Mouse (Mus musculus) erythroblast, adult 5-6 weeks (primary cell): ENCODE data around the gene Irf9. TPM values are rescaled to one million over a fixed set of nuclear protein-coding genes. Genes with fewer than 3 reads are reported as not detected.

Source experiments
- ATAC-seq: replicated peaks from 2 replicates; pipeline ENCODE4 v1.8.0; 2016; ENCODE audit warnings: moderate number of reproducible peaks, mild to moderate bottlenecking, moderate TSS enrichment, inconsistent platforms; ENCODE audit not compliant: poor library complexity, low FRiP score, severe bottlenecking
- total RNA-seq, 2 experiments: library from RNA; stranded (forward) in 1 of 2; stranded (reverse) in 1 of 2; fragments of 150-400 nt in 1 of 2; fragments of 200-764, 138-1000 nt in 1 of 2; gene quantifications; 2 replicates each; pipeline versions ENCODE4 v1.2.3 to v1.2.4; 2015 to 2017; ENCODE audit warnings: low replicate concordance in 2 of 2

Irf9 gene
- total RNA-seq, 2 experiments from 2014 or later = 65.1 to 106 TPM

- no peak for ATAC-seq
These were observed 46.5 kb downstream of the Irf9 start, which contains the start of gene Tssk4 for GRCm38 (mm10) chr14:55649884-55650283. Gene Tssk4, plus strand, starts transcription at chr14:55650184.

- no peak for ATAC-seq
These were observed 48.2 kb downstream of the Irf9 start for GRCm38 (mm10) chr14:55651528-55651927.

- ATAC-seq = no peak
These were observed 53.6 kb downstream of the Irf9 start for GRCm38 (mm10) chr14:55656935-55657334.

GRCm38 (mm10) chr14:55658011-55658410 is 54.6 kb downstream of the Irf9 start:
- no peak for ATAC-seq

Other genes with a start within 250 kb of the Irf9 start
Only the 30 nearest of the 31 such genes appear.
- gene Dhrs4, start 124.8 kb upstream of the Irf9 start, total RNA-seq (2015; ENCODE audit: low replicate concordance) = 12.7 and 16.9 TPM in 2 replicates
- 9.8 and 19.1 TPM in 2 replicates for gene Dhrs4, start 124.8 kb upstream of the Irf9 start, total RNA-seq (2017; ENCODE audit: low replicate concordance)
- not detected in 2 replicates for gene Carmil3, start 112.9 kb upstream of the Irf9 start, total RNA-seq (2015; ENCODE audit: low replicate concordance)
- gene Carmil3, start 112.9 kb upstream of the Irf9 start, total RNA-seq (2017; ENCODE audit: low replicate concordance) = not detected in 2 replicates
- not detected in 2 replicates for gene Cpne6, start 93.1 kb upstream of the Irf9 start, total RNA-seq (2015; ENCODE audit: low replicate concordance)
- gene Cpne6, start 93.1 kb upstream of the Irf9 start, total RNA-seq (2017; ENCODE audit: low replicate concordance) = not detected in 2 replicates
- gene Nrl, start 78.6 kb upstream of the Irf9 start, total RNA-seq (2015; ENCODE audit: low replicate concordance) = 0.19 and 0.42 TPM in 2 replicates
- 0.42 TPM in 1 of 2 replicates, not detected in the other for gene Nrl, start 78.6 kb upstream of the Irf9 start, total RNA-seq (2017; ENCODE audit: low replicate concordance)
- gene Pck2, start 63.3 kb upstream of the Irf9 start, total RNA-seq (2015; ENCODE audit: low replicate concordance) = 20.4 and 28.6 TPM in 2 replicates
- gene Pck2, start 63.3 kb upstream of the Irf9 start, total RNA-seq (2017; ENCODE audit: low replicate concordance) = 60.3 and 66.5 TPM in 2 replicates
- 18.2 and 21.9 TPM in 2 replicates for gene Dcaf11, start 43.6 kb upstream of the Irf9 start, total RNA-seq (2015; ENCODE audit: low replicate concordance)
- 46.2 and 54.9 TPM in 2 replicates for gene Dcaf11, start 43.6 kb upstream of the Irf9 start, total RNA-seq (2017; ENCODE audit: low replicate concordance)
- not detected in 2 replicates for gene A730061H03Rik, start 43.2 kb upstream of the Irf9 start, total RNA-seq (2015; ENCODE audit: low replicate concordance)
- gene A730061H03Rik, start 43.2 kb upstream of the Irf9 start, total RNA-seq (2017; ENCODE audit: low replicate concordance) = 4.8 TPM in 1 of 2 replicates, not detected in the other
- not detected in 2 replicates for gene Fitm1, start 28.0 kb upstream of the Irf9 start, total RNA-seq (2015; ENCODE audit: low replicate concordance)
- gene Fitm1, start 28.0 kb upstream of the Irf9 start, total RNA-seq (2017; ENCODE audit: low replicate concordance) = not detected in 2 replicates
- gene Psme1, start 25.4 kb upstream of the Irf9 start, total RNA-seq (2015; ENCODE audit: low replicate concordance) = 271 and 301 TPM in 2 replicates
- gene Psme1, start 25.4 kb upstream of the Irf9 start, total RNA-seq (2017; ENCODE audit: low replicate concordance) = 107 and 147 TPM in 2 replicates
- gene Emc9, start 18.3 kb upstream of the Irf9 start, total RNA-seq (2015; ENCODE audit: low replicate concordance) = 10.9 TPM in 1 of 2 replicates, not detected in the other
- gene Emc9, start 18.3 kb upstream of the Irf9 start, total RNA-seq (2017; ENCODE audit: low replicate concordance) = 2.6 and 3.6 TPM in 2 replicates
- gene Psme2, start 12.5 kb upstream of the Irf9 start, total RNA-seq (2015; ENCODE audit: low replicate concordance) = 74.0 and 102 TPM in 2 replicates
- 83.1 and 86.1 TPM in 2 replicates for gene Psme2, start 12.5 kb upstream of the Irf9 start, total RNA-seq (2017; ENCODE audit: low replicate concordance)
- 6.5 and 9.4 TPM in 2 replicates for gene Rnf31, start 11.9 kb upstream of the Irf9 start, total RNA-seq (2015; ENCODE audit: low replicate concordance)
- 7.1 and 8.9 TPM in 2 replicates for gene Rnf31, start 11.9 kb upstream of the Irf9 start, total RNA-seq (2017; ENCODE audit: low replicate concordance)
- 1.7 TPM in 1 of 2 replicates, not detected in the other for gene Rec8, start 14.5 kb downstream of the Irf9 start, total RNA-seq (2015; ENCODE audit: low replicate concordance)
- gene Rec8, start 14.5 kb downstream of the Irf9 start, total RNA-seq (2017; ENCODE audit: low replicate concordance) = 0.84 and 2.2 TPM in 2 replicates
- gene Ipo4, start 32.4 kb downstream of the Irf9 start, total RNA-seq (2015; ENCODE audit: low replicate concordance) = 3.7 and 29.7 TPM in 2 replicates
- gene Ipo4, start 32.4 kb downstream of the Irf9 start, total RNA-seq (2017; ENCODE audit: low replicate concordance) = 7.0 and 13.8 TPM in 2 replicates
- gene Gm49378, start 34.3 kb downstream of the Irf9 start, total RNA-seq (2015; ENCODE audit: low replicate concordance) = 0.96 and 5.4 TPM in 2 replicates
- gene Gm49378, start 34.3 kb downstream of the Irf9 start, total RNA-seq (2017; ENCODE audit: low replicate concordance) = 5.4 TPM in 1 of 2 replicates, not detected in the other
- 9.6 and 14.2 TPM in 2 replicates for gene Tm9sf1, start 40.2 kb downstream of the Irf9 start, total RNA-seq (2015; ENCODE audit: low replicate concordance)
- gene Tm9sf1, start 40.2 kb downstream of the Irf9 start, total RNA-seq (2017; ENCODE audit: low replicate concordance) = 12.0 and 20.5 TPM in 2 replicates
- gene Tssk4, start 46.6 kb downstream of the Irf9 start, total RNA-seq (2015; ENCODE audit: low replicate concordance) = 0.84 TPM in 1 of 2 replicates, not detected in the other
- gene Tssk4, start 46.6 kb downstream of the Irf9 start, total RNA-seq (2017; ENCODE audit: low replicate concordance) = 0.28 and 0.68 TPM in 2 replicates
- gene Mdp1, start 56.9 kb downstream of the Irf9 start, total RNA-seq (2015; ENCODE audit: low replicate concordance) = 4.6 and 10.4 TPM in 2 replicates
- gene Mdp1, start 56.9 kb downstream of the Irf9 start, total RNA-seq (2017; ENCODE audit: low replicate concordance) = 7.1 and 8.4 TPM in 2 replicates
- gene Gmpr2, start 68.4 kb downstream of the Irf9 start, total RNA-seq (2015; ENCODE audit: low replicate concordance) = 1.5 and 2.7 TPM in 2 replicates
- 6.9 and 8.5 TPM in 2 replicates for gene Gmpr2, start 68.4 kb downstream of the Irf9 start, total RNA-seq (2017; ENCODE audit: low replicate concordance)
- 89.5 and 91.3 TPM in 2 replicates for gene Nedd8, start 68.6 kb downstream of the Irf9 start, total RNA-seq (2015; ENCODE audit: low replicate concordance)
- 66.5 and 67.1 TPM in 2 replicates for gene Nedd8, start 68.6 kb downstream of the Irf9 start, total RNA-seq (2017; ENCODE audit: low replicate concordance)
- gene Tinf2, start 78.2 kb downstream of the Irf9 start, total RNA-seq (2015; ENCODE audit: low replicate concordance) = 7.7 and 10.2 TPM in 2 replicates
- 12.9 and 13.1 TPM in 2 replicates for gene Tinf2, start 78.2 kb downstream of the Irf9 start, total RNA-seq (2017; ENCODE audit: low replicate concordance)
- 0.96 TPM in 1 of 2 replicates, not detected in the other for gene Tgm1, start 110.4 kb downstream of the Irf9 start, total RNA-seq (2015; ENCODE audit: low replicate concordance)
- gene Tgm1, start 110.4 kb downstream of the Irf9 start, total RNA-seq (2017; ENCODE audit: low replicate concordance) = 0.14 and 0.85 TPM in 2 replicates
- 2.3 and 5.4 TPM in 2 replicates for gene Rabggta, start 118.7 kb downstream of the Irf9 start, total RNA-seq (2015; ENCODE audit: low replicate concordance)
- 2.1 and 2.2 TPM in 2 replicates for gene Rabggta, start 118.7 kb downstream of the Irf9 start, total RNA-seq (2017; ENCODE audit: low replicate concordance)
- 22.4 and 27.1 TPM in 2 replicates for gene Dhrs1, start 142.1 kb downstream of the Irf9 start, total RNA-seq (2015; ENCODE audit: low replicate concordance)
- 3.9 and 14.9 TPM in 2 replicates for gene Dhrs1, start 142.1 kb downstream of the Irf9 start, total RNA-seq (2017; ENCODE audit: low replicate concordance)
- 6.5 and 11.3 TPM in 2 replicates for gene Nop9, start 142.1 kb downstream of the Irf9 start, total RNA-seq (2015; ENCODE audit: low replicate concordance)
- gene Nop9, start 142.1 kb downstream of the Irf9 start, total RNA-seq (2017; ENCODE audit: low replicate concordance) = 3.7 and 3.9 TPM in 2 replicates
- 2.1 TPM in 1 of 2 replicates, not detected in the other for gene Cideb, start 154.9 kb downstream of the Irf9 start, total RNA-seq (2015; ENCODE audit: low replicate concordance)
- gene Cideb, start 154.9 kb downstream of the Irf9 start, total RNA-seq (2017; ENCODE audit: low replicate concordance) = 0.94 TPM in 1 of 2 replicates, not detected in the other
- not detected in 2 replicates for gene Ltb4r2, start 157.9 kb downstream of the Irf9 start, total RNA-seq (2015; ENCODE audit: low replicate concordance)
- gene Ltb4r2, start 157.9 kb downstream of the Irf9 start, total RNA-seq (2017; ENCODE audit: low replicate concordance) = 0.14 TPM in 1 of 2 replicates, not detected in the other
- gene Ltb4r1, start 162.4 kb downstream of the Irf9 start, total RNA-seq (2015; ENCODE audit: low replicate concordance) = 6.3 and 14.8 TPM in 2 replicates
- gene Ltb4r1, start 162.4 kb downstream of the Irf9 start, total RNA-seq (2017; ENCODE audit: low replicate concordance) = 9.3 and 21.8 TPM in 2 replicates
- gene Adcy4, start 180.5 kb downstream of the Irf9 start, total RNA-seq (2015; ENCODE audit: low replicate concordance) = not detected in 2 replicates
- gene Adcy4, start 180.5 kb downstream of the Irf9 start, total RNA-seq (2017; ENCODE audit: low replicate concordance) = not detected in 2 replicates
- gene Ripk3, start 185.3 kb downstream of the Irf9 start, total RNA-seq (2015; ENCODE audit: low replicate concordance) = 17.1 and 22.6 TPM in 2 replicates
- 6.7 and 7.2 TPM in 2 replicates for gene Ripk3, start 185.3 kb downstream of the Irf9 start, total RNA-seq (2017; ENCODE audit: low replicate concordance)